Mouse (Mus musculus) liver, embryonic 11.5 days (tissue): ENCODE measurements at regions not wholly inside any gene's neighbourhood (a gene's known extent, or its start where the extent isn't known, plus 50 kb on each side); places are given as distances from the start of the nearest gene placed in this dataset.

ENCODE experiments used
- ATAC-seq: fragments of 200-750 bp; cut with Nextera tagmentation; replicated peaks from 2 replicates; pipeline ENCODE4 v1.8.0; 2017; ENCODE audit warnings: moderate number of reproducible peaks, mild to moderate bottlenecking, moderate TSS enrichment, moderate library complexity; ENCODE audit not compliant: low FRiP score
- DNase-seq: peaks from one replicate; pipeline ENCODE4 v3.0.0-alpha.2; 2017; ENCODE audit warnings: low spot score
- H3K27ac ChIP-seq: fragments of 300-500 bp; sonication (generic); 2 replicates; pipeline ENCODE4 v1.5.1; 2014; ENCODE audit warnings: mild to moderate bottlenecking, low read depth, low read length, control low read depth
- H3K27me3 ChIP-seq: fragments of 300-500 bp; sonication (generic); replicated peaks from 2 replicates; pipeline ENCODE4 v1.6.1; 2014; ENCODE audit warnings: low read length, mixed read lengths; ENCODE audit not compliant: control insufficient read depth, insufficient read depth
- H3K36me3 ChIP-seq: fragments of 300-500 bp; sonication (generic); 2 replicates; pipeline ENCODE4 v1.6.1; 2014; ENCODE audit warnings: mild to moderate bottlenecking, low read length, moderate library complexity, mixed read lengths; ENCODE audit not compliant: control insufficient read depth, insufficient read depth
- H3K4me1 ChIP-seq: fragments of 300-500 bp; sonication (generic); replicated peaks from 2 replicates; pipeline ENCODE4 v1.6.1; 2014; ENCODE audit warnings: low read length, mixed read lengths; ENCODE audit not compliant: control insufficient read depth, insufficient read depth
- H3K4me2 ChIP-seq: fragments of 300-500 bp; sonication (generic); 2 replicates; pipeline ENCODE4 v1.6.1; 2014; ENCODE audit warnings: mild to moderate bottlenecking, control low read depth, moderate library complexity
- H3K4me3 ChIP-seq: fragments of 300-500 bp; sonication (generic); 2 replicates; pipeline ENCODE4 v1.5.1; 2014; ENCODE audit warnings: low read depth, low read length, control low read depth
- H3K9ac ChIP-seq: fragments of 300-500 bp; sonication (generic); 2 replicates; pipeline ENCODE4 v1.6.1; 2014; ENCODE audit warnings: low read depth, low read length, control low read depth
- H3K9me3 ChIP-seq: fragments of 300-500 bp; sonication (generic); 2 replicates; pipeline ENCODE4 v1.6.1; 2016; ENCODE audit warnings: low read length, inconsistent platforms, mixed read lengths; ENCODE audit not compliant: control insufficient read depth
- WGBS: fragments of 180-500 bp; shearing (Covaris S2); extraction: QIAGEN DNeasy Blood & Tissue Kit; methylation state at CpG from one replicate; pipeline ENCODE4 v1.1.7; 2014; 5-methylcytosine and 5-hydroxymethylcytosine counted together

GRCm38 (mm10) chr13:111183293-111183692 is 71.5 kb upstream of the Actbl2 start:
- ATAC-seq (no peak), DNase-seq (no peak)
- 86% methylated on average over 2 of the region's 2 CpGs for WGBS
- Histone ChIP-seq H3K4me3 (no peak overlapping the region), H3K27me3 (no peaks in the 10 kb centered on the region), H3K4me1 (no peaks in the 10 kb centered on the region), H3K36me3 (no peaks in the 10 kb centered on the region), H3K4me2 (no peak overlapping the region), H3K9ac (no peak overlapping the region), H3K9me3 (no peaks in the 10 kb centered on the region), H3K27ac (no peak overlapping the region)

- DNase-seq, result no peak
- Histone ChIP-seq H3K9ac (no peak overlapping the region), H3K27me3 (no peaks in the 10 kb centered on the region), H3K9me3 (no peaks in the 10 kb centered on the region), H3K4me1 (no peaks in the 10 kb centered on the region), H3K4me3 (no peak overlapping the region), H3K36me3 (no peaks in the 10 kb centered on the region), H3K27ac (no peak overlapping the region), H3K4me2 (no peak overlapping the region)
- WGBS, result 66% methylated on average over 4 of the region's 4 CpGs
- ATAC-seq, result no peak
Measured at GRCm38 (mm10) chr13:111185799-111186198, 69.0 kb upstream of the Actbl2 start.

GRCm38 (mm10) chr13:111186833-111187232 is 68.0 kb upstream of the Actbl2 start:
- no peaks in the 10 kb centered on the region for H3K36me3 ChIP-seq
- H3K9me3 ChIP-seq, result no peaks in the 10 kb centered on the region
- no peaks in the 10 kb centered on the region for H3K4me1 ChIP-seq
- ATAC-seq, result no peak
- no peak for DNase-seq
- no peak overlapping the region for H3K27ac ChIP-seq
- H3K9ac ChIP-seq, result no peak overlapping the region
- H3K4me3 ChIP-seq, result no peak overlapping the region
- no peaks in the 10 kb centered on the region for H3K27me3 ChIP-seq
- WGBS, result 79% methylated on average over 2 of the region's 2 CpGs
- H3K4me2 ChIP-seq, result no peak overlapping the region

- Histone ChIP-seq H3K27ac (no peak overlapping the region), H3K4me2 (no peak overlapping the region), H3K9me3 (no peaks in the 10 kb centered on the region), H3K4me3 (no peak overlapping the region), H3K27me3 (no peaks in the 10 kb centered on the region), H3K9ac (no peak overlapping the region), H3K36me3 (no peaks in the 10 kb centered on the region), H3K4me1 (no peaks in the 10 kb centered on the region)
- no peak for ATAC-seq
- WGBS, result 71% methylated on average over 2 of the region's 2 CpGs
- DNase-seq, result no peak
Measured at GRCm38 (mm10) chr13:111193919-111194318, 60.9 kb upstream of the Actbl2 start.

GRCm38 (mm10) chr13:111194337-111194736 is 60.5 kb upstream of the Actbl2 start:
- Histone ChIP-seq H3K4me2 (no peak overlapping the region), H3K27ac (no peak overlapping the region), H3K36me3 (no peaks in the 10 kb centered on the region), H3K9ac (no peak overlapping the region), H3K9me3 (no peaks in the 10 kb centered on the region), H3K4me3 (no peak overlapping the region), H3K27me3 (no peaks in the 10 kb centered on the region), H3K4me1 (no peaks in the 10 kb centered on the region)
- DNase-seq (no peak), ATAC-seq (no peak)
- 77% methylated on average over 7 of the region's 7 CpGs for WGBS

- no peak overlapping the region for H3K9ac ChIP-seq
- no peak for ATAC-seq
- 68% methylated on average over 3 of the region's 3 CpGs for WGBS
Measured at GRCm38 (mm10) chr13:111201532-111201931, 53.3 kb upstream of the Actbl2 start.

GRCm38 (mm10) chr13:111204580-111205285 is 50.1 kb upstream of the Actbl2 start:
- H3K36me3 ChIP-seq, result no peaks in the 10 kb centered on the region
- H3K9me3 ChIP-seq, result no peaks in the 10 kb centered on the region
- 79% methylated on average over 11 of the region's 11 CpGs for WGBS
- no peak overlapping the region for H3K4me2 ChIP-seq
- H3K4me1 ChIP-seq, result no peaks in the 10 kb centered on the region
- H3K27me3 ChIP-seq, result no peaks in the 10 kb centered on the region
- H3K9ac ChIP-seq, result no peak overlapping the region
- no peak overlapping the region for H3K4me3 ChIP-seq
- H3K27ac ChIP-seq, result no peak overlapping the region
- ATAC-seq (no peak), DNase-seq (no peak)

More at GRCm38 (mm10) chr13:111201532-111201931, 53.3 kb upstream of the Actbl2 start:
- Histone ChIP-seq H3K9me3 (no peaks in the 10 kb centered on the region), H3K36me3 (no peaks in the 10 kb centered on the region), H3K4me2 (no peak overlapping the region), H3K27ac (no peak overlapping the region), H3K27me3 (no peaks in the 10 kb centered on the region), H3K4me1 (no peaks in the 10 kb centered on the region), H3K4me3 (no peak overlapping the region)
- no peak for DNase-seq
